Mouse (Mus musculus) heart, embryonic 14.5 days (tissue): Measurements from ENCODE around the gene Eddm3b. TPM values are rescaled to one million over a fixed set of nuclear protein-coding genes. Genes with fewer than 3 reads are reported as not detected.

Experiments
- ATAC-seq: fragments of 200-750 bp; cut with Nextera tagmentation; 2 replicates; pipeline ENCODE4 v1.8.0; 2017; ENCODE audit warnings: low read depth, moderate TSS enrichment; ENCODE audit not compliant: insufficient number of reproducible peaks, insufficient read depth, low FRiP score
- H3K27ac ChIP-seq, 2 experiments: fragments of 200-500 bp in 1 of 2; fragments of 300-500 bp in 1 of 2; sonication (generic) in 1 of 2; replicated peaks in 1 of 2; 2 replicates each; pipeline ENCODE4 v1.5.1; 2012 to 2014; ENCODE audit warnings: low read depth in 2 of 2, low read length in 2 of 2, control low read depth in 1 of 2, mild to moderate bottlenecking in 1 of 2, mixed read lengths in 1 of 2; ENCODE audit not compliant: control insufficient read depth in 1 of 2, insufficient read depth in 1 of 2
- H3K27me3 ChIP-seq: fragments of 300-500 bp; sonication (generic); 2 replicates; pipeline ENCODE4 v1.6.1; 2014; ENCODE audit warnings: mild to moderate bottlenecking, low read length, control low read depth; ENCODE audit not compliant: control insufficient read depth, insufficient read depth
- H3K36me3 ChIP-seq: fragments of 300-500 bp; sonication (generic); 2 replicates; pipeline ENCODE4 v1.6.1; 2014; ENCODE audit warnings: mild to moderate bottlenecking, control low read depth, low read length, mixed read lengths; ENCODE audit not compliant: control insufficient read depth, insufficient read depth
- H3K4me1 ChIP-seq, 2 experiments: fragments of 200-500 bp in 1 of 2; fragments of 300-500 bp in 1 of 2; sonication (generic) in 1 of 2; 2 replicates each; pipeline ENCODE4 v1.6.1; 2012 to 2014; ENCODE audit warnings: low read length in 2 of 2, control low read depth in 1 of 2, mixed read lengths in 1 of 2; ENCODE audit not compliant: control insufficient read depth in 2 of 2, insufficient read depth in 2 of 2
- H3K4me2 ChIP-seq: fragments of 300-500 bp; sonication (generic); 2 replicates; pipeline ENCODE4 v1.6.1; 2014; ENCODE audit warnings: mild to moderate bottlenecking, low read length
- H3K4me3 ChIP-seq, 2 experiments: fragments of 200-500 bp in 1 of 2; fragments of 300-500 bp in 1 of 2; sonication (generic) in 1 of 2; 2 replicates each; pipeline ENCODE4 v1.5.1; 2012 to 2014; ENCODE audit warnings: low read length in 2 of 2, mild to moderate bottlenecking in 2 of 2, control low read depth in 1 of 2, low read depth in 1 of 2, moderate library complexity in 1 of 2; ENCODE audit not compliant: control insufficient read depth in 1 of 2, insufficient read depth in 1 of 2
- H3K9ac ChIP-seq: fragments of 300-500 bp; sonication (generic); 2 replicates; pipeline ENCODE4 v1.6.1; 2014; ENCODE audit warnings: mild to moderate bottlenecking, low read length
- H3K9me3 ChIP-seq: fragments of 300-500 bp; sonication (generic); 2 replicates; pipeline ENCODE4 v1.6.1; 2016; ENCODE audit warnings: low read length, control low read depth; ENCODE audit not compliant: control insufficient read depth
- WGBS: fragments of 180-500 bp; shearing (Covaris S2); extraction: QIAGEN DNeasy Blood & Tissue Kit; methylation state at CpG from one replicate; pipeline ENCODE4 v1.1.7; 2014; 5-methylcytosine and 5-hydroxymethylcytosine counted together
- polyA plus RNA-seq: library from polyadenylated mRNA; unstranded; fragments of >200 nt; fragmentation: Nextera tagmentation; extraction: Ambion mirVana; gene quantifications from 2 replicates; pipeline ENCODE4 v1.2.1, GENCODE M21; 2014

Eddm3b gene
- polyA plus RNA-seq, 1 experiment from 2014 or later = not detected

DNA sequence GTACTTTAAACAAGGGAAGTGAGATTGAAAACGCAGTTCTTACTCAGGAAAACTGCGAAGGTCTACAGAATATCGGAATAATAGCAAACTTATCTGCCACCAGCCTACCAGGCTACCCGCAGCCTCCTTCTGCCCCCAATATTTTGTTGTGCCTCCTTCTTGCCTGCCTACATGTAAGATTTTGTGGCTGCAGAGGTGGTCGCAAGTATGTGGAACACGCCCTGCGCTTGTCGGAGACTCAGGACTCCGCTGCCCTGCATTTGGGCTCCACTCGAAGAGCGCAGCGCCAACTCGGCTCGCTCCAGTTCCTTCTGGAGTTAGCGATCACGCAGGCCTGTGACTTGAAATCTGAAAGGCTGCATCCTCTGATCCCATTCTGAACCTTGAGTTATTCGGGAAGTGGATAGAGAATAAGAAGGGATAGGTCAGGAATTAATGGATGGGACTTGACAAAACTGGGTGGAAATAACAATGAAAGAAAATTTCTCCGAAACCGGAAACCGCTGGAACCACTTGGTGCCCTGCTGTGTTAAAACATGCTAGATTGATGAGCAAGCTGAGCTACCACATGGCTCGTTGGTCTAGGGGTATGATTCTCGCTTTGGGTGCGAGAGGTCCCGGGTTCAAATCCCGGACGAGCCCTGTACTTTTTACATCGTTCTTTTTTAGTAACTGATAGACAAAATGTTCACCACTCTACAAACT lies 24.0 kb upstream of the Eddm3b start:
- no peaks in the 10 kb centered on the region for H3K9me3 ChIP-seq
- H3K27ac ChIP-seq = peak overlapping the region; percentile 84 to 97
- WGBS = under 1% methylated on average over 27 of the region's 27 CpGs
- peak overlapping the region; percentile 82 for H3K4me2 ChIP-seq
- H3K4me1 ChIP-seq = peaks cover 5 to 10% of the 10 kb centered on the region in 2 experiments; a peak in 3 of 4 replicates
- peak; percentile 36 for ATAC-seq
- H3K27me3 ChIP-seq = no peaks in the 10 kb centered on the region
- no peaks in the 10 kb centered on the region for H3K36me3 ChIP-seq
- peak overlapping the region; percentile 78 to 98 for H3K4me3 ChIP-seq
- peak overlapping the region; percentile 76 for H3K9ac ChIP-seq

DNA sequence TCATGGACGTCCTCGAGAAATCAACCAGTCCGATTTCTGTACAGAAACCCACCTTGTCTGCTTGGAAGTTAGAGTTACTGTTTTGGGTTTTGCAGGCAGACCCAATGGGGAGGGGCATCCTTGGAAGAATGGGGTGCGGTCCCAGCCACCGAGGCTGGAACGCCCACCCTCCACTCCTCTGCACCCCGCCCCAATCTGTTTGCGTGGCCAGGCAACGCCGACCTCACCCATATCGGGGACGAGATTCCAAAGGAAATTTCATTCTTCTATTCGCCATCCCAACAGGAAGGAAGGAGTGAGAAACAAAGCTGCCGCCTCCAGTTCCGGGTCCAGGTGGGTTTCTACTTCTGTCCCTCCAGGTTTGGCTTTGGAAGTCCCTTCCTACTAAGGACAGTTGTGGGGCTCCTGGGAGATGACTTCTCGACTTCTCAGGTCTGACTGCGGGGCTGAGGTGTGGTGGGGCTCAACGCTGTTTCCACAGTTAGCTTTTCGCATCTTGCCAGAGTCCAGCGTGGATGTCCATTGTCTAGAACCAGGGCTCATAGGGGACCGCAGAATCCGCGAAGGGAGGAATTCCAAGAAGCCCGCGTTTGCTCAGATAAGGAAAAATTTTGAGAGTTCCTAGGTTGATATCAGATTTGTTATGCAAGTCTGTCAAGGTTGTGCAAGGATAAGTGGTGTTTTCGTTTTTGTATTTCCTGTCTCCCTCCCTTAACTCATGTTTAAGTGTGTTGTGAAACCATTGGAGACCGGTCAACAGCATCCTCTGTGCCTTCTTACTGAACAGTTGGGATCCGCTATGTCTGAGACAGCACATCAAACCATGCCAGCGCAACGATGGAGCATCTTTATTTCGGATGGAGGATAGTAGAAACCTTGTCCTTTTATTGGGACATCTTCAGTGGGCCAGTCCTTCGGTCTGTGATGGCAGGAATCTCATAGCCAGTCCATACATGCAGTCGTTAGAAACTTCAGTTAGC lies 23.0 kb upstream of the Eddm3b start, which contains the start of the genes Rnase4 and Ang:
Rnase4 (plus strand) TSS at position 157 of the 980 bp plus-strand sequence.
Ang (plus strand) TSS at position 230 of the 980 bp plus-strand sequence.
- Histone ChIP-seq H3K9me3 (no peaks in the 10 kb centered on the region), H3K36me3 (no peaks in the 10 kb centered on the region), H3K9ac (peak within 1 kb of the TSS; percentile 76), H3K4me2 (peak within 1 kb of the TSS; percentile 82), H3K4me3 (peak within 1 kb of the TSS; percentile 78 to 98), H3K27me3 (no peaks in the 10 kb centered on the region), H3K4me1 (peaks cover 5 to 10% of the 10 kb centered on the region in 2 experiments; a peak in 3 of 4 replicates), H3K27ac (peak within 1 kb of the TSS; percentile 84 to 97)
- no peak for ATAC-seq
- 8% methylated on average over 33 of the region's 33 CpGs for WGBS

DNA sequence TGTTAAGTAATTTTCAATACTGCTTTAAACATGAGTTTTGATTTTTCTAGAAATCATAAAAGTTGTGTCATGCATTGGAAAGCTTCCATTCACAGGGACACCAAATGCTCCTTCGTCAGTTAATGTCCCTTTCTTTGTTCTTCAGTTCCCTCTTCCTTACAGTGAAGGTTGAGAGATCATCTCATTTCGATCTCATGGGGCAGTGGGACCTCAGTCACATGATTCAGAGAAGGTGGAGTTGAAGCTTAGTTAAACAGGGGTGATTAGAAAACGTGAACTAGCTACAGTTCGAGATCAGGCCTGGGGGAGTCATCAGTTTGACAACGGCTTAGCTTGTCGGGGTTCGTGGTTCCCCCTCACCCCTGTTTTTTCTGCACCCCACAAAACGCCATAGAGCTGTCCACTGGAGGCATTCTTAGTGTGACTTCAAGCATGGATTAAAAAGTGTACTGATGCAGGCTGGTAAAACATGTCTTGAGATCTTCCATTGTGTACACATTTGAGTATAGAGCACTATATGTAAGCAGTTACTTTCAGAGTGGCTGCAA lies 22.1 kb upstream of the Eddm3b start:
- Histone ChIP-seq H3K4me3 (peak overlapping the region in 1 of 2 experiments; percentile 78; a peak in 2 of 4 replicates), H3K9me3 (no peaks in the 10 kb centered on the region), H3K4me2 (peak overlapping the region; percentile 82), H3K36me3 (no peaks in the 10 kb centered on the region), H3K4me1 (peaks cover 5 to 10% of the 10 kb centered on the region in 2 experiments; a peak in 3 of 4 replicates), H3K27ac (no peak overlapping the region), H3K9ac (no peak overlapping the region), H3K27me3 (no peaks in the 10 kb centered on the region)
- 48% methylated on average over 8 of the region's 8 CpGs for WGBS
- no peak for ATAC-seq

DNA sequence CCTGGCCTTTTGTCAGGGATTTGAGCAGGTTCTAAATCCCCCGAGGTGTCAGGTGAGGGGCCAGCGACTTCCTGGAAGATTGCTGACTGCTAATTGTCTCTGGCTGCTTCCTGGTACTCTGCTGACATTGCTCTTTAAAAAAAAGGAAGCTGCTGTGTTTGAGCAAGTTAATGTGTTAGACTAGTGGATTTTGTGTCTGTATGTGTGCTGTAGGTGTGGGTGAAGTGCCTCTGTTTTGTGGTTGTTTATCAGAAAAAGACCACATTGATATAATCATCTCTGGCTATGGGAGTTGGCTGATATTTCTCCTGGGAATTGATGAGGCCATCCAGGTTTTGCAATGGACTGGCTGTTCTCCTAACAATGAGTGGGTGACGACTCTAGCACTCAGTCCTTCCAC lies 20.7 kb upstream of the Eddm3b start:
- Histone ChIP-seq H3K9me3 (no peaks in the 10 kb centered on the region), H3K27me3 (no peaks in the 10 kb centered on the region), H3K4me3 (no peak overlapping the region), H3K4me2 (no peak overlapping the region), H3K4me1 (peaks cover 5 to 10% of the 10 kb centered on the region in 2 experiments; a peak in 3 of 4 replicates), H3K27ac (no peak overlapping the region), H3K36me3 (no peaks in the 10 kb centered on the region), H3K9ac (no peak overlapping the region)
- 32% methylated on average over 3 of the region's 3 CpGs for WGBS
- no peak for ATAC-seq

DNA sequence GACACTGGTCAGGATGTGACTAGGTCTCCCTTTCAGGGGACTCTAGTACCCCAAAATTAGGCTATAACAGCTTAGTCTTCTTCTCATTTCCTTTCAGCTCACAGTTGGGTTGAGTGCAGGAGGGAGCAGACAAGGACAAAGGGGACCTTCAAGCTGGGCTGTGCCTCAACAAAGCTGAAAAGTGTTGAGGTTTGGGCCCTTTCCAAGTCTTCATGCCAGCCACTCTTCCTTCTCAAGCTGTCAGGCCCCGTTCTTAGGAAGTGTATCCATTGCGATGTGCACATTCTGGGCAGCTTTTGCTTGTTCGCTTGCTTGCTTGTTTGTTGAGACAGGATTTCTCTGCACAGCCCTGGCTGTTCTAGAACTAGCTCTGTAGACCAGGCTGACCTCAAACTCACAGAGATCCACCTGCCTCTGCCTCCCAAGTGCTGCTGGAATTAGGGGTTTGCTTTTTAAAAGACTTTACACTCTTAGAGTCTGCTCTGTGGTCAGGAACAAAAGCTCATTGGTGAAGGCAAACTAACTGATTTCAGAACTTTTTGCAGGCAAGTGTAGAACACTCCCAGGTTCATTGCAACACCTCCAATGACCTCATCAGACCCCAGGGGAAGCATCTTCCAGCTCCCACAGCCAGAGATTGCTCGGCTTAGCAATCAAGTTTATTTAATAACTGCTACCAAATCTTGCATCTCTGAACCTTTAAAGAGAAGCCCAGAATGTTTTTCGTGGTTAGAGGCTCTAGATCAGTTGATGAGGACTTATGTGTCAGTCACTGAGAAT lies 19.9 kb upstream of the Eddm3b start:
- H3K36me3 ChIP-seq = no peaks in the 10 kb centered on the region
- H3K4me1 ChIP-seq = peaks cover 5 to 10% of the 10 kb centered on the region in 2 experiments; a peak in 3 of 4 replicates
- no peak overlapping the region for H3K9ac ChIP-seq
- 72% methylated on average over 5 of the region's 5 CpGs for WGBS
- no peak overlapping the region for H3K27ac ChIP-seq
- no peak for ATAC-seq
- H3K4me3 ChIP-seq = no peak overlapping the region
- no peaks in the 10 kb centered on the region for H3K9me3 ChIP-seq
- H3K27me3 ChIP-seq = no peaks in the 10 kb centered on the region
- no peak overlapping the region for H3K4me2 ChIP-seq

GRCm38 (mm10) chr14:51094921-51095320 lies 19.3 kb upstream of the Eddm3b start:
- ATAC-seq = no peak
- no peak overlapping the region for H3K27ac ChIP-seq
- H3K4me1 ChIP-seq = peaks cover 5 to 10% of the 10 kb centered on the region in 2 experiments; a peak in 3 of 4 replicates
- no peak overlapping the region for H3K4me2 ChIP-seq
- no peak overlapping the region for H3K9ac ChIP-seq
- WGBS = 66% methylated on average over 9 of the region's 9 CpGs
- no peaks in the 10 kb centered on the region for H3K27me3 ChIP-seq
- no peaks in the 10 kb centered on the region for H3K9me3 ChIP-seq
- H3K36me3 ChIP-seq = no peaks in the 10 kb centered on the region
- H3K4me3 ChIP-seq = no peak overlapping the region
